ENCODE assay signal across 9 mouse cellular contexts in the genomic region with DNA sequence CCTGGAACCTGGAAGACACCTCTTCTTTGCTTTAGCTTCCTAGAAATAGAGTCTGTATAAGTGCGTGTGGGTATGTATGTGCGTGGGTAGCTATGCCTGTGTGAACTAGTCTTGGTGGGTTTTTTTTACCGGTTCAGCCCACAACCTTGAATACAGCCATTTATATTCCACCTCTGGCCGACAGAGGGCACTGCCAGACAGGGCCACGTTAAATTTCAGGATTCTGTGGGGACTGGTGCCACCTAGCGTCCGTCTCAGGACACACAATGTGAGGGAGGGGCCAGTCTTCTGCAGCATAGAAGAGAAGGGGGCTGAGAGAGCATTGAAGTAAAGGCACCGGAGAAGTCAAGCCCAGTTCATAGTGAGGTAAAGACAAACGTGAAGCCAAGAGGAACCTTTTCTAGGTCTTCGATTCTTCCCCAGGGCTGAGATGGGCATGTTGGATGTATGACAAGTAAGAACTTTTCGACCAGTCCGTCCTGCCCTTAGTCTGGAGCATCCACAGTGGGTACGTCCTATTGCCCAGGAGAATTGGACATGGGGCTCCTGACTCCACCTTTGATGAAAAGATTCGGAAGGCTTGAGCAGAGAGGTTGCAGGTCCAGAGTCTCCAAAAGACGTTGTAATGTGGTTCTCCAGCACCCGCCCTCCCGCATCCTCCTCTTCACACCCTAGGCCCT. TPM values are rescaled to one million over a fixed set of nuclear protein-coding genes. Genes with fewer than 3 reads are reported as not detected.
A peak's percentile ranks its signal among the peaks of the same experiment; 100 is the strongest.
DNase-seq lines count a peak whose midpoint lies in the region; ATAC-seq and TF ChIP-seq lines count a peak whose summit lies in the region.
"Had no signal": no experiment of that assay in that cellular context is flagged by ENCODE, and none has a peak within 500 bp of the region (broad histone marks: within the 10 kb centered on the region; RNA-seq: fewer than 3 reads in every experiment).

No protein-coding gene starts in this region.

- peaks cover 11% of the 10 kb centered on the region for H3K4me1 ChIP-seq in ES-Bruce4 (ENCODE audit: control insufficient read depth, insufficient read depth, low read length)
- peaks cover 11% of the 10 kb centered on the region for H3K4me1 ChIP-seq in forebrain, embryonic 13.5 days
- H3K4me1 ChIP-seq in lung, embryonic 14.5 days (ENCODE audit: insufficient read depth): no peaks in the 10 kb centered on the region

- H3K36me3 ChIP-seq in ES-Bruce4 (ENCODE audit: control insufficient read depth, insufficient read depth, low read length, poor library complexity, severe bottlenecking): no peaks in the 10 kb centered on the region
- H3K36me3 ChIP-seq in forebrain, embryonic 13.5 days (ENCODE audit: poor library complexity, severe bottlenecking): no peaks in the 10 kb centered on the region
- H3K36me3 ChIP-seq in lung, embryonic 14.5 days (ENCODE audit: insufficient read depth): no peaks in the 10 kb centered on the region

- H3K4me3 ChIP-seq in ES-Bruce4 (ENCODE audit: low read depth, low read length): no peak overlapping the region
- H3K4me3 ChIP-seq in forebrain, embryonic 13.5 days: no peak overlapping the region
- no peak overlapping the region for H3K4me3 ChIP-seq in layer of hippocampus, adult 2 months
- no peak overlapping the region for H3K4me3 ChIP-seq in lung, embryonic 14.5 days (ENCODE audit: low read depth, low read length)

- no peaks in the 10 kb centered on the region for H3K9me3 ChIP-seq in ES-Bruce4 (replicated peaks; ENCODE audit: control insufficient read depth, insufficient read depth, low read length, poor library complexity, severe bottlenecking)
- H3K9me3 ChIP-seq in forebrain, embryonic 13.5 days (replicated peaks): no peaks in the 10 kb centered on the region
- H3K9me3 ChIP-seq in lung, embryonic 14.5 days (ENCODE audit: low read depth, low read length): no peaks in the 10 kb centered on the region

- TF ChIP-seq EP300 in ES-Bruce4 (IDR thresholded peaks at IDR 0.05; ENCODE audit: insufficient read depth, low read depth, low read length): peak; percentile 68; the same call in 1 of the 2 replicates

- DNase-seq in heart, postnatal 4 days: peak; percentile 93
- peak; percentile 79 to 91 for DNase-seq in layer of hippocampus, adult 2 months (ENCODE audit: low spot score in 2 of 2)
- DNase-seq in lung, embryonic 14.5 days: peak; percentile 94
- peak; percentile 64 for DNase-seq in ovary, postnatal 10 days (ENCODE audit: low spot score)
- DNase-seq in thymus, postnatal 0 days (ENCODE audit: low spot score): peak; percentile 87

- no peaks in the 10 kb centered on the region for H3K27me3 ChIP-seq in ES-Bruce4 (ENCODE audit: control insufficient read depth, insufficient read depth, low read length, poor library complexity, severe bottlenecking)
- H3K27me3 ChIP-seq in forebrain, embryonic 13.5 days: peaks cover 21% of the 10 kb centered on the region
- no peaks in the 10 kb centered on the region for H3K27me3 ChIP-seq in lung, embryonic 14.5 days (ENCODE audit: insufficient read depth, low read length)

- ATAC-seq in cerebellum, adult (ENCODE audit: insufficient number of reproducible peaks, low FRiP score, low TSS enrichment): peak; percentile 56; the same call in 1 of the 2 replicates
- ATAC-seq in forebrain, embryonic 13.5 days: peak; percentile 70
- peak; percentile 73 for ATAC-seq in lung, embryonic 14.5 days (ENCODE audit: insufficient read depth)

- TF ChIP-seq POLR2A in ES-Bruce4 (IDR thresholded peaks at IDR 0.05; ENCODE audit: insufficient read depth, low read length): no peak

- 0 out of 2 replicates have a peak overlapping the region, but pooled peaks have one; percentile 24 for H3K9ac ChIP-seq in ES-Bruce4 (ENCODE audit: low read depth, poor library complexity, severe bottlenecking)
- no peak overlapping the region for H3K9ac ChIP-seq in forebrain, embryonic 13.5 days
- no peak overlapping the region for H3K9ac ChIP-seq in lung, embryonic 14.5 days

- no peak overlapping the region for H3K4me2 ChIP-seq in forebrain, embryonic 13.5 days
- H3K4me2 ChIP-seq in lung, embryonic 14.5 days: no peak overlapping the region

- peak; percentile 100 for TF ChIP-seq CTCF in ES-Bruce4 (IDR thresholded peaks at IDR 0.05; ENCODE audit: low read depth, low read length)
- peak; percentile 99; the same call in 1 of the 2 replicates for TF ChIP-seq CTCF in layer of hippocampus, adult 2 months (conservative IDR thresholded peaks at IDR 0.05)
- TF ChIP-seq CTCF in lung, embryonic 14.5 days (IDR thresholded peaks at IDR 0.05; ENCODE audit: low read depth): peak; percentile 100

- 36% methylated on average over 17 of the region's 17 CpGs for WGBS in forebrain, embryonic 13.5 days
- WGBS in lung, embryonic 14.5 days: 30% methylated on average over 17 of the region's 17 CpGs

- H3K27ac ChIP-seq in ES-Bruce4 (ENCODE audit: insufficient read depth, low read length): peak overlapping the region; percentile 68
- no peak overlapping the region for H3K27ac ChIP-seq in forebrain, embryonic 13.5 days
- H3K27ac ChIP-seq in layer of hippocampus, adult 2 months: no peak overlapping the region
- no peak overlapping the region for H3K27ac ChIP-seq in lung, embryonic 14.5 days (ENCODE audit: low read depth)
- H3K27ac ChIP-seq: macrophage had no signal

RNA-seq across cellular contexts. Expression of a gene that starts 20.3 kb away (rescaled TPM):
- 20.2 and 22.6 TPM in 2 replicates for polyA plus RNA-seq in ES-Bruce4 (2011; ENCODE audit: insufficient read depth, insufficient read length, low read depth, missing spikeins)
- polyA plus RNA-seq in forebrain, embryonic 13.5 days (2015; fragmentation: Nextera tagmentation; extraction: Ambion mirVana): 0.18 and 0.58 TPM in 2 replicates
- under 1 TPM; 0.69 to 0.88 TPM for total RNA-seq in heart, postnatal 4 days (2021)
- under 1 TPM; 0.64 to 0.77 TPM for total RNA-seq in layer of hippocampus, adult 2 months (2021)
- 0.80 and 0.88 TPM in 2 replicates for polyA plus RNA-seq in lung, embryonic 14.5 days (2014; fragmentation: Nextera tagmentation; extraction: Ambion mirVana)
- 2.6 and 3.1 TPM in 2 replicates for polyA plus RNA-seq in thymus, postnatal 0 days (2015; fragmentation: Nextera tagmentation; extraction: Ambion mirVana)

RNA-seq across cellular contexts. Expression of a gene that starts 31.3 kb away (rescaled TPM):
- not detected in 2 replicates for polyA plus RNA-seq in ES-Bruce4 (2011; ENCODE audit: insufficient read depth, insufficient read length, low read depth, missing spikeins)
- 0.40 and 1.2 TPM in 2 replicates for polyA plus RNA-seq in forebrain, embryonic 13.5 days (2015; fragmentation: Nextera tagmentation; extraction: Ambion mirVana)
- not detected for total RNA-seq in heart, postnatal 4 days (2021)
- total RNA-seq in layer of hippocampus, adult 2 months (2021): not detected
- polyA plus RNA-seq in lung, embryonic 14.5 days (2014; fragmentation: Nextera tagmentation; extraction: Ambion mirVana): not detected in 2 replicates
- polyA plus RNA-seq in thymus, postnatal 0 days (2015; fragmentation: Nextera tagmentation; extraction: Ambion mirVana): 0.17 and 0.19 TPM in 2 replicates
- polyA plus RNA-seq: macrophage had no signal

RNA-seq across cellular contexts. Expression of a gene that starts 35.5 kb away (rescaled TPM):
- polyA plus RNA-seq in ES-Bruce4 (2011; ENCODE audit: insufficient read depth, insufficient read length, low read depth, missing spikeins): 78.5 and 81.4 TPM in 2 replicates
- polyA plus RNA-seq in forebrain, embryonic 13.5 days (2015; fragmentation: Nextera tagmentation; extraction: Ambion mirVana): 55.3 and 56.3 TPM in 2 replicates
- 10 to 100 TPM; 68.5 to 69.9 TPM for total RNA-seq in heart, postnatal 4 days (2021)
- total RNA-seq in layer of hippocampus, adult 2 months (2021): 10 to 100 TPM; 57.5 to 60.0 TPM
- 58.6 and 59.1 TPM in 2 replicates for polyA plus RNA-seq in lung, embryonic 14.5 days (2014; fragmentation: Nextera tagmentation; extraction: Ambion mirVana)
- polyA plus RNA-seq in thymus, postnatal 0 days (2015; fragmentation: Nextera tagmentation; extraction: Ambion mirVana): 50.5 and 53.1 TPM in 2 replicates

RNA-seq across cellular contexts. Expression of a gene that starts 35.6 kb away (rescaled TPM):
- polyA plus RNA-seq in ES-Bruce4 (2011; ENCODE audit: insufficient read depth, insufficient read length, low read depth, missing spikeins): 62.5 and 67.8 TPM in 2 replicates
- polyA plus RNA-seq in forebrain, embryonic 13.5 days (2015; fragmentation: Nextera tagmentation; extraction: Ambion mirVana): 33.4 and 35.7 TPM in 2 replicates
- total RNA-seq in heart, postnatal 4 days (2021): 10 to 100 TPM; 40.5 to 44.0 TPM
- 10 to 100 TPM; 58.3 to 60.7 TPM for total RNA-seq in layer of hippocampus, adult 2 months (2021)
- 34.1 and 36.0 TPM in 2 replicates for polyA plus RNA-seq in lung, embryonic 14.5 days (2014; fragmentation: Nextera tagmentation; extraction: Ambion mirVana)
- 25.6 and 32.2 TPM in 2 replicates for polyA plus RNA-seq in thymus, postnatal 0 days (2015; fragmentation: Nextera tagmentation; extraction: Ambion mirVana)
